In genomic region chr3:138144060-138144641, GRCm38 (mm10) we compare ENCODE assay signal across 8 mouse cellular contexts. TPM values are rescaled to one million over a fixed set of nuclear protein-coding genes. Genes with fewer than 3 reads are reported as not detected.
DNase-seq lines count a peak whose midpoint lies in the region; ATAC-seq and TF ChIP-seq lines count a peak whose summit lies in the region.

No protein-coding gene starts in this region.

- WGBS in heart, adult 2 months: 1% methylated on average over 18 of the region's 18 CpGs
- under 1% methylated on average over 18 of the region's 18 CpGs for WGBS in forebrain, postnatal 0 days

- no peak for DNase-seq in heart, adult 2 months
- no peak for DNase-seq in heart, adult 8-10 months (ENCODE audit: low spot score)
- DNase-seq in CH12.LX (ENCODE audit: extremely low read depth): no peak
- no peak for DNase-seq in forebrain, postnatal 0 days
- peak; percentile 13 for DNase-seq in lung, postnatal 36 days
- no peak for DNase-seq in right cerebral cortex, postnatal 36 days (ENCODE audit: low spot score in 2 of 2)
- no peak for DNase-seq in cerebellum, adult 9-11 months
- DNase-seq in right cerebral cortex, adult 18-20 months: no peak

- H3K9ac ChIP-seq in heart, adult 2 months (ENCODE audit: low read depth, low read length): peak overlapping the region; percentile 72
- peak overlapping the region; percentile 96 for H3K9ac ChIP-seq in CH12.LX (ENCODE audit: insufficient read depth, low read depth)
- peak overlapping the region; percentile 48 for H3K9ac ChIP-seq in forebrain, postnatal 0 days

- no peak for TF ChIP-seq RAD21 in CH12.LX (IDR thresholded peaks at IDR 0.05; ENCODE audit: low read depth, low read length)

- intact Hi-C loops in heart, adult 2 months (cut with DNase I): loop anchor here (2.0 kb wide), 2 partner anchors 279 to 365 kb away; partner anchors contain the start of gene H2afz

- no peaks in the 10 kb centered on the region for H3K27me3 ChIP-seq in heart, adult 2 months (ENCODE audit: control insufficient read depth, insufficient read depth, low read length)
- H3K27me3 ChIP-seq in CH12.LX (replicated peaks): no peaks in the 10 kb centered on the region
- no peaks in the 10 kb centered on the region for H3K27me3 ChIP-seq in forebrain, postnatal 0 days (ENCODE audit: insufficient read depth, low read length)

- in situ Hi-C loops in CH12.LX (cut with MboI; ENCODE audit: low pct_ligation_motif_present, low pct_unique_long_range_greater_than_20kb, low sequenced_read_pairs): loop anchor here (10.0 kb wide), 1 partner anchor 279 kb away; the partner anchor contains the start of genes Dnajb14 and H2afz

- TF ChIP-seq CTCF in heart, adult 2 months (IDR thresholded peaks at IDR 0.05): no peak
- no peak for TF ChIP-seq CTCF in CH12.LX (conservative IDR thresholded peaks at IDR 0.05 in 1 of 2, IDR thresholded peaks at IDR 0.05 in 1 of 2; ENCODE audit: low read depth in 2 of 2, low read length in 2 of 2)
- TF ChIP-seq CTCF in forebrain, postnatal 0 days (IDR thresholded peaks at IDR 0.05; ENCODE audit: low read depth): no peak

- peaks cover 3% of the 10 kb centered on the region; the same call in 1 of the 2 replicates for H3K36me3 ChIP-seq in heart, adult 2 months (ENCODE audit: control insufficient read depth, insufficient read depth, low read length)
- peaks cover 18 to 31% of the 10 kb centered on the region in 2 experiments for H3K36me3 ChIP-seq in CH12.LX (replicated peaks in 1 of 2; ENCODE audit: control insufficient read depth in 1 of 2, insufficient read depth in 1 of 2, low read length in 1 of 2)
- H3K36me3 ChIP-seq in forebrain, postnatal 0 days (ENCODE audit: insufficient read depth): no peaks in the 10 kb centered on the region

- no peak for TF ChIP-seq POLR2A in heart, adult 2 months (IDR thresholded peaks at IDR 0.05; ENCODE audit: insufficient read depth, low read depth, low read length)
- TF ChIP-seq POLR2A in CH12.LX (IDR thresholded peaks at IDR 0.05; ENCODE audit: low read depth, low read length): no peak

- ATAC-seq in forebrain, postnatal 0 days: no peak

- no peak for TF ChIP-seq EP300 in heart, adult 2 months (IDR thresholded peaks at IDR 0.05; ENCODE audit: insufficient read depth, low read depth, low read length)
- TF ChIP-seq EP300 in CH12.LX (IDR thresholded peaks at IDR 0.05; ENCODE audit: low read length): no peak

- H3K27ac ChIP-seq in heart, adult 2 months: peak overlapping the region; percentile 98
- H3K27ac ChIP-seq in CH12.LX (ENCODE audit: insufficient read depth, low read depth): peak overlapping the region; percentile 97
- H3K27ac ChIP-seq in forebrain, postnatal 0 days (ENCODE audit: low read depth, low read length): peak overlapping the region; percentile 87

- H3K9me3 ChIP-seq in CH12.LX (replicated peaks; ENCODE audit: low read length): no peaks in the 10 kb centered on the region
- H3K9me3 ChIP-seq in forebrain, postnatal 0 days (ENCODE audit: low read length): no peaks in the 10 kb centered on the region

- peak overlapping the region; percentile 98 for H3K4me2 ChIP-seq in CH12.LX (ENCODE audit: insufficient read depth, low read depth, poor library complexity, severe bottlenecking)
- H3K4me2 ChIP-seq in forebrain, postnatal 0 days (ENCODE audit: low read depth): peak overlapping the region; percentile 51

- H3K4me1 ChIP-seq in heart, adult 2 months (ENCODE audit: control insufficient read depth, insufficient read depth, low read length): peaks cover 2% of the 10 kb centered on the region; the same call in 1 of the 2 replicates
- peaks cover 3 to 26% of the 10 kb centered on the region in 2 experiments for H3K4me1 ChIP-seq in CH12.LX (ENCODE audit: control insufficient read depth in 1 of 2, insufficient read depth in 2 of 2)
- H3K4me1 ChIP-seq in forebrain, postnatal 0 days (ENCODE audit: insufficient read depth): peaks cover 5% of the 10 kb centered on the region; the same call in 1 of the 2 replicates

- H3K79me2 ChIP-seq in heart, adult 2 months (replicated peaks; ENCODE audit: control insufficient read depth, insufficient read depth, low read length): no peaks in the 10 kb centered on the region
- H3K79me2 ChIP-seq in CH12.LX (replicated peaks; ENCODE audit: control insufficient read depth, extremely low read depth, insufficient read depth, poor library complexity, severe bottlenecking): peaks cover 13% of the 10 kb centered on the region

- dilution Hi-C loops in CH12.LX (cut with MboI; ENCODE audit: extremely low pct_ligation_motif_present, extremely low pct_unique_long_range_greater_than_20kb, low sequenced_read_pairs): loop anchor here (25.0 kb wide), 1 partner anchor 357 kb away; no protein-coding TSS in a partner anchor

- H3K4me3 ChIP-seq in heart, adult 2 months: peak overlapping the region; percentile 99
- H3K4me3 ChIP-seq in CH12.LX (replicated peaks in 1 of 3; ENCODE audit: low read depth in 2 of 3, low read length in 2 of 3, poor library complexity in 1 of 3): peak overlapping the region; percentile 67 to 79 (median 79)
- peak overlapping the region; percentile 43 for H3K4me3 ChIP-seq in forebrain, postnatal 0 days (ENCODE audit: low read depth, low read length)

TF ChIP-seq in CH12.LX, 34 proteins besides CTCF, POLR2A, EP300 and RAD21:
- TF ChIP-seq TBP (conservative IDR thresholded peaks at IDR 0.05; ENCODE audit: low read depth, low read length): peak; percentile 46; the same call in 1 of the 2 replicates
- no peak for TF ChIP-seq HCFC1 (IDR thresholded peaks at IDR 0.05; ENCODE audit: low read depth, low read length)
- TF ChIP-seq ZNF384 (IDR thresholded peaks at IDR 0.05; ENCODE audit: low read depth, low read length): peak; percentile 78; the same call in 1 of the 2 replicates
- peak; percentile 56; the same call in 1 of the 2 replicates for TF ChIP-seq CHD1 (IDR thresholded peaks at IDR 0.05; ENCODE audit: low read depth, low read length)

RNA-seq across cellular contexts. Expression of gene Mttp, which starts 0.6 kb away (rescaled TPM):
- total RNA-seq in heart, adult 2 months (2021): 1 to 10 TPM; 5.9 to 6.9 TPM
- 2.0 and 3.0 TPM in 2 replicates for polyA plus RNA-seq in heart, adult 2 months (2012; rRNA removed)
- total RNA-seq in heart, adult 8-10 months (2022): 1 to 10 TPM; 6.6 to 8.4 (median 7.4) TPM
- total RNA-seq in CH12.LX (2012; rRNA removed): 4.0 and 4.5 TPM in 2 replicates
- 6.2 and 6.3 TPM in 2 replicates for total RNA-seq in CH12.LX (2014; rRNA removed)
- 5.9 and 6.0 TPM in 2 replicates for polyA plus RNA-seq in CH12.LX (2012; ENCODE audit: insufficient read length, low read depth)
- total RNA-seq in forebrain, postnatal 0 days (2014; rRNA removed): 6.4 and 7.5 TPM in 2 replicates
- polyA plus RNA-seq in forebrain, postnatal 0 days (2015; fragmentation: Nextera tagmentation; extraction: Ambion mirVana): 4.6 and 5.0 TPM in 2 replicates

RNA-seq across cellular contexts. Expression of gene Trmt10a, which starts 0.9 kb away (rescaled TPM):
- 1 to 10 TPM; 3.2 to 3.8 TPM for total RNA-seq in heart, adult 2 months (2021)
- polyA plus RNA-seq in heart, adult 2 months (2012; rRNA removed): 0.47 and 1.3 TPM in 2 replicates
- 1 to 10 TPM; 1.1 to 1.9 (median 1.6) TPM for total RNA-seq in heart, adult 8-10 months (2022)
- total RNA-seq in CH12.LX (2012; rRNA removed) (38.0 and 43.9 TPM in 2 replicates), CH12.LX (2014; rRNA removed) (31.6 and 33.1 TPM in 2 replicates)
- 65.7 and 90.4 TPM in 2 replicates for polyA plus RNA-seq in CH12.LX (2012; ENCODE audit: insufficient read length, low read depth)
- 2.5 and 7.2 TPM in 2 replicates for total RNA-seq in forebrain, postnatal 0 days (2014; rRNA removed)
- polyA plus RNA-seq in forebrain, postnatal 0 days (2015; fragmentation: Nextera tagmentation; extraction: Ambion mirVana): 5.1 and 6.2 TPM in 2 replicates

RNA-seq across cellular contexts. Expression of gene 4930579F01Rik, which starts 49.5 kb away (rescaled TPM):
- total RNA-seq in heart, adult 2 months (2021): not detected
- 0.06 TPM in 1 of 2 replicates, not detected in the other for polyA plus RNA-seq in heart, adult 2 months (2012; rRNA removed)
- not detected for total RNA-seq in heart, adult 8-10 months (2022)
- total RNA-seq in CH12.LX (2012; rRNA removed) (not detected in 2 replicates), CH12.LX (2014; rRNA removed) (not detected in 2 replicates)
- not detected in 2 replicates for polyA plus RNA-seq in CH12.LX (2012; ENCODE audit: insufficient read length, low read depth)
- not detected in 2 replicates for total RNA-seq in forebrain, postnatal 0 days (2014; rRNA removed)
- 0.09 TPM in 1 of 2 replicates, not detected in the other for polyA plus RNA-seq in forebrain, postnatal 0 days (2015; fragmentation: Nextera tagmentation; extraction: Ambion mirVana)

Comparison
In these comparisons a context has a peak if more than half of its experiments do, and no peak if none do; other contexts are left out.
1. H3K4me3 ChIP-seq: peak in every context shown above with its lines; median percentile 99 in heart, adult 2 months; 79 in CH12.LX; 43 in forebrain, postnatal 0 days.